Mouse (Mus musculus) heart, embryonic 15.5 days (tissue): ENCODE measurements at regions not wholly inside any gene's neighbourhood (a gene's known extent, or its start where the extent isn't known, plus 50 kb on each side); places are given as distances from the start of the nearest gene placed in this dataset.

Experiments
- ATAC-seq: fragments of 200-750 bp; cut with Nextera tagmentation; replicated peaks from 2 replicates; pipeline ENCODE4 v1.8.0; 2017; ENCODE audit warnings: low read depth, moderate TSS enrichment; ENCODE audit not compliant: insufficient number of reproducible peaks, insufficient read depth, low FRiP score
- H3K27ac ChIP-seq: fragments of 300-500 bp; sonication (generic); 2 replicates; pipeline ENCODE4 v1.5.1; 2015; ENCODE audit warnings: mild to moderate bottlenecking, inconsistent platforms
- H3K27me3 ChIP-seq: fragments of 300-500 bp; sonication (generic); 2 replicates; pipeline ENCODE4 v1.6.1; 2015; ENCODE audit warnings: inconsistent platforms
- H3K36me3 ChIP-seq: fragments of 300-500 bp; sonication (generic); 2 replicates; pipeline ENCODE4 v1.6.1; 2015; ENCODE audit warnings: mild to moderate bottlenecking, inconsistent platforms
- H3K4me1 ChIP-seq: fragments of 300-500 bp; sonication (generic); replicated peaks from 2 replicates; pipeline ENCODE4 v1.6.1; 2015; ENCODE audit warnings: inconsistent platforms
- H3K4me2 ChIP-seq: fragments of 300-500 bp; sonication (generic); 2 replicates; pipeline ENCODE4 v1.6.1; 2015; ENCODE audit warnings: inconsistent platforms, mild to moderate bottlenecking, moderate library complexity
- H3K4me3 ChIP-seq: fragments of 300-500 bp; sonication (generic); 2 replicates; pipeline ENCODE4 v1.5.1; 2015; ENCODE audit warnings: mild to moderate bottlenecking, inconsistent platforms
- H3K9ac ChIP-seq: fragments of 300-500 bp; sonication (generic); 2 replicates; pipeline ENCODE4 v1.6.1; 2015; ENCODE audit warnings: mild to moderate bottlenecking, inconsistent platforms
- H3K9me3 ChIP-seq: fragments of 300-500 bp; sonication (generic); replicated peaks from 2 replicates; pipeline ENCODE4 v1.6.1; 2016; ENCODE audit warnings: inconsistent platforms
- WGBS: fragments of 180-500 bp; shearing (Covaris S2); methylation state at CpG from one replicate; pipeline ENCODE4 v1.1.7; 2015; ENCODE audit warnings: mixed read lengths; 5-methylcytosine and 5-hydroxymethylcytosine counted together

GRCm38 (mm10) chr4:71663397-71663796 lies 94.4 kb downstream of the Gm11232 start:
- Histone ChIP-seq H3K4me3 (no peak overlapping the region), H3K27me3 (no peaks in the 10 kb centered on the region), H3K27ac (no peak overlapping the region), H3K4me1 (no peaks in the 10 kb centered on the region), H3K9ac (no peak overlapping the region), H3K9me3 (no peaks in the 10 kb centered on the region), H3K4me2 (no peak overlapping the region), H3K36me3 (no peaks in the 10 kb centered on the region)
- no peak for ATAC-seq

DNA sequence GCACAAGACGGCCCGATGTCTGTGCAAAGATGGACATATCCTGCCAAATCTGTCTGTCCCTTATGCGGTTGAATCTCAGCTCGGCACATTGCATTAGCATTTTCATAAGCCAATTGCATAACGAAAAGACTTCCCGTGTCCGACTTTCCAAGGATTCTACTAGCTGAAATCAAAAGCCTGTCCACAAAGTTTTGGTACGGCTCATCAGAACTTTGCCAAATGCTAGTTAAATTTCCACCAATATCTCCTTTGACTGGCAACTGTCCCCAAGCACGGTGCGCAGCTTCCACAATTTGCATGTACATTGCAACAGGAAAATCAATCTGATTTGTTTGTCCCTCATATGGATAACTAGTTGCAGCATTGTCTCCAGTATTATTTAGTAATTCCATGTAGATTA lies 117.2 kb downstream of the Gm11232 start:
- no peaks in the 10 kb centered on the region for H3K9me3 ChIP-seq
- WGBS: 88% methylated on average over 10 of the region's 10 CpGs
- H3K4me2 ChIP-seq: no peak overlapping the region
- no peak for ATAC-seq
- no peaks in the 10 kb centered on the region for H3K36me3 ChIP-seq
- no peak overlapping the region for H3K4me3 ChIP-seq
- H3K4me1 ChIP-seq: no peaks in the 10 kb centered on the region
- no peaks in the 10 kb centered on the region for H3K27me3 ChIP-seq
- no peak overlapping the region for H3K9ac ChIP-seq
- no peak overlapping the region for H3K27ac ChIP-seq

DNA sequence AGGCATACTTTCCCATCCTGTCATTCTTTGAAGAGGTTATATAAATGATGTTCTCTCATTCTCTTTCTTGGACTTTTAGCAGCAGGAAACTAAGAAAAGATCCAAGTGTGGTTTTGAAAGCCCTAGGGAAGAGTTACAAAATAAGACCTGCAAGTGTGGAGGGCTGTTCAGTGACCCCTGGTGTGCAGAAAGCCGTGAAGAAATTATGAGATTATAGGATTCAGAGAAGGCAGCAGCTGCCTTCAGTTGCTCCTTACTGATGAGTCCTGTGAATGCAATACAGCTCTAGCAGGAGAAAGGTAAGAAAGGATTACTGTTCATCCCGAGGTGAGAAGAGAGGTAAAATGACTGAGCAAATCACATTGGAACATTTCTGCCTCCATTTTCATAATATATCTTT lies 130.7 kb downstream of the Gm11232 start:
- H3K9ac ChIP-seq: no peak overlapping the region
- WGBS: 34% methylated on average over 2 of the region's 2 CpGs

DNA sequence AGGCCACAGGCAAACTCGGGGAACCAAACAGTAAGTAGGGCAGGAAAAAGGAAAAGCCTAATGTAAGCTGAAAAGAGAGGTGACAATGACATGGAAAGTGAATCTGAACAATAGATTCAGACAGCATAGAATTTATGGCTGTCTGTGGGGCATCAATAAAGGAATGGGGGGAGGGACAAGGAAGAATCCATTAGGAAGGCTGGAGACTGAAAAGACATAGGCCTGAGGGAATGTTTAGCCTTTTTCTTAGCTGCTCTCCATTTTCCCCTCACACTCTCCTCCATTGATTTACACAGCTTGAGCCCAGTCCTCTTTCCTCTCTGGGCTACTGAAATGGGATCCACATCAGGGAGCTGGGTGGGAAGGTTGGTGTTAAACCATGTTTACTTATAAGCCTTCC lies 131.1 kb downstream of the Gm11232 start:
- Histone ChIP-seq H3K36me3 (no peaks in the 10 kb centered on the region), H3K27ac (no peak overlapping the region), H3K4me1 (no peaks in the 10 kb centered on the region), H3K9ac (no peak overlapping the region), H3K9me3 (no peaks in the 10 kb centered on the region), H3K4me3 (no peak overlapping the region), H3K27me3 (no peaks in the 10 kb centered on the region), H3K4me2 (no peak overlapping the region)
- ATAC-seq: no peak
- 52% methylated on average over 1 of the region's 1 CpGs for WGBS

More for the DNA sequence above, 130.7 kb downstream of the Gm11232 start:
- H3K27me3 ChIP-seq: no peaks in the 10 kb centered on the region
- H3K4me3 ChIP-seq: no peak overlapping the region
- no peak overlapping the region for H3K27ac ChIP-seq
- no peak overlapping the region for H3K4me2 ChIP-seq
- H3K9me3 ChIP-seq: no peaks in the 10 kb centered on the region
- H3K36me3 ChIP-seq: no peaks in the 10 kb centered on the region
- ATAC-seq: no peak
- H3K4me1 ChIP-seq: no peaks in the 10 kb centered on the region

DNA sequence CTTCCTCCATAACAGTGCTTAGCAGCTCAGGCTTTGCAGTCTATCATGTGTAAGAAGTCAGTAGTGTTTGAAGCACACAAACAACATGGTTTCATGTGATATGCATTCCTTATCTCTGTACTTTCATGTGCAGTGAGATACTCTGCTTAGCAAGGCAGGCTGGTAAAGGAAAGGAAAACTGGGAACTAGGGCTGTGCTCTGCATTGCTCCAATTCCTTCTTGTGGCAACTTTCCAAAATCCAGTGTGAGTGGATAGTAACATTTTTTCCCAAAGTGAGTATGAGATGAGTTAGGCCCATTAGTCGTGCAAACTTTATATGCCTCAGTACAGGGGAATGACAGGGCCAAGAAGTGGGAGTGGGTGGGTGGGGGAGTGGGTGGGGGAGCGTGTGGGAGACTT lies 133.0 kb downstream of the Gm11232 start:
- no peak overlapping the region for H3K9ac ChIP-seq
- ATAC-seq: no peak
- H3K4me2 ChIP-seq: no peak overlapping the region
- no peaks in the 10 kb centered on the region for H3K36me3 ChIP-seq
- H3K27me3 ChIP-seq: no peaks in the 10 kb centered on the region
- no peaks in the 10 kb centered on the region for H3K4me1 ChIP-seq
- H3K27ac ChIP-seq: no peak overlapping the region
- 45% methylated on average over 2 of the region's 2 CpGs for WGBS
- no peaks in the 10 kb centered on the region for H3K9me3 ChIP-seq
- no peak overlapping the region for H3K4me3 ChIP-seq

- Histone ChIP-seq H3K4me1 (no peaks in the 10 kb centered on the region), H3K27me3 (no peaks in the 10 kb centered on the region), H3K9me3 (no peaks in the 10 kb centered on the region; the same call in 1 of the 2 replicates), H3K4me2 (no peak overlapping the region), H3K9ac (no peak overlapping the region), H3K27ac (no peak overlapping the region), H3K4me3 (no peak overlapping the region), H3K36me3 (no peaks in the 10 kb centered on the region)
- ATAC-seq: no peak
- 70% methylated on average over 1 of the region's 1 CpGs for WGBS
Observed at GRCm38 (mm10) chr4:71613720-71614119, 144.0 kb downstream of the Gm11232 start.

DNA sequence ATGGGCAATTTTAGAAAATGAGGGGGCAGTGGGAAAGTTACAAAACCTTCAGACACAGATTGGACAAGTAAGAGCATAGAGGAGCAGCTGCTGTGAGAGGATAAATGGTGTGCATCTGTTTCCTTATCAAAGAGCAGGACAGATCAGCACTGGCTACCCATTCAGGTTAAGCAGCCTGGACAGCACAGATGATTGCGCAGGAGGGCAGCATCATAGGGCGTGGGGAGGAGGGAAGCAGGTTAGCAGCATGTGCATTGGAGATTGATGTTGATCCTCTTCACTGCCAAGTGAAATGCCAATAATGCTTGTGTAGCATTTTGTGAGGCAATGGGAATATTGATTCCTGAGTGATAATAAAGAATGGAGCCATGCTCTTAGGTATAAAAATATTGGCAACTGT lies 171.9 kb downstream of the Gm11232 start:
- Histone ChIP-seq H3K36me3 (no peaks in the 10 kb centered on the region), H3K4me2 (no peak overlapping the region), H3K4me1 (no peaks in the 10 kb centered on the region), H3K27ac (no peak overlapping the region), H3K9ac (no peak overlapping the region), H3K4me3 (no peak overlapping the region), H3K27me3 (no peaks in the 10 kb centered on the region), H3K9me3 (no peaks in the 10 kb centered on the region)
- no peak for ATAC-seq
- WGBS: 84% methylated on average over 2 of the region's 2 CpGs

GRCm38 (mm10) chr4:71560656-71561055 lies 197.1 kb downstream of the Gm11232 start:
- Histone ChIP-seq H3K27ac (no peak overlapping the region), H3K9me3 (no peaks in the 10 kb centered on the region), H3K4me1 (no peaks in the 10 kb centered on the region), H3K4me2 (no peak overlapping the region), H3K27me3 (no peaks in the 10 kb centered on the region), H3K4me3 (no peak overlapping the region), H3K9ac (no peak overlapping the region), H3K36me3 (no peaks in the 10 kb centered on the region)
- 77% methylated on average over 5 of the region's 5 CpGs for WGBS
- ATAC-seq: no peak

- H3K9ac ChIP-seq: no peak overlapping the region
- H3K27ac ChIP-seq: no peak overlapping the region
- ATAC-seq: no peak
Observed at GRCm38 (mm10) chr4:71539200-71539599, 218.6 kb downstream of the Gm11232 start.

GRCm38 (mm10) chr4:71537971-71538370 lies 219.8 kb downstream of the Gm11232 start:
- Histone ChIP-seq H3K36me3 (no peaks in the 10 kb centered on the region), H3K4me3 (no peak overlapping the region), H3K27ac (no peak overlapping the region), H3K9ac (no peak overlapping the region), H3K27me3 (no peaks in the 10 kb centered on the region), H3K9me3 (no peaks in the 10 kb centered on the region), H3K4me2 (no peak overlapping the region), H3K4me1 (no peaks in the 10 kb centered on the region)
- WGBS: 33% methylated on average over 2 of the region's 2 CpGs
- ATAC-seq: no peak

More at GRCm38 (mm10) chr4:71539200-71539599, 218.6 kb downstream of the Gm11232 start:
- H3K4me1 ChIP-seq: no peaks in the 10 kb centered on the region
- H3K4me3 ChIP-seq: no peak overlapping the region
- no peaks in the 10 kb centered on the region for H3K36me3 ChIP-seq
- no peaks in the 10 kb centered on the region for H3K27me3 ChIP-seq
- no peaks in the 10 kb centered on the region for H3K9me3 ChIP-seq
- H3K4me2 ChIP-seq: no peak overlapping the region

- no peak overlapping the region for H3K4me3 ChIP-seq
- no peaks in the 10 kb centered on the region for H3K27me3 ChIP-seq
- no peaks in the 10 kb centered on the region for H3K9me3 ChIP-seq
- ATAC-seq: no peak
- no peak overlapping the region for H3K4me2 ChIP-seq
- no peaks in the 10 kb centered on the region for H3K36me3 ChIP-seq
- no peak overlapping the region for H3K9ac ChIP-seq
- H3K4me1 ChIP-seq: no peaks in the 10 kb centered on the region
- no peak overlapping the region for H3K27ac ChIP-seq
- WGBS: 55% methylated on average over 4 of the region's 4 CpGs
Observed at GRCm38 (mm10) chr4:71524255-71524970, 233.4 kb downstream of the Gm11232 start.

DNA sequence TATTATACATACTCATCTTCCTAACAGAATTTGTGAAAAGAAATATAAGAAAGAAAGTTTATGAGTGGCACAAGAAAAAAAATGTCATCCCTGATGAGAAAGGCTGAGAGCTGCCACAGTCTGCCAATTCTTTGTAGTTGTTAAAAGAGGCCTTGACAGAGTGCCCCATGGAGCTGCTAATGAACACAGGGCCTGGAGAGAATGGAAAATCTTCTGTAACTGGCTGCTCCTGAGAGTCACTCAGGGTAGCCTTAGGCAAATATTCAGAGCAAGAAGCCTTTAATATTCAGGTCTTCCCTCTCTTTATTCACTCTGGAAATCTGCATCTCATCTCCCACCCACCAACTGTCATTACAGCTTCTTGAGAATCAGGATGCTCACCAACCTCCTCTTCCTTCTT lies 237.0 kb downstream of the Gm11232 start:
- Histone ChIP-seq H3K9ac (no peak overlapping the region), H3K4me3 (no peak overlapping the region), H3K36me3 (no peaks in the 10 kb centered on the region), H3K27me3 (no peaks in the 10 kb centered on the region), H3K27ac (no peak overlapping the region), H3K4me2 (no peak overlapping the region), H3K9me3 (no peaks in the 10 kb centered on the region), H3K4me1 (no peaks in the 10 kb centered on the region)
- no peak for ATAC-seq
